Mouse (Mus musculus): Measurements from ENCODE around the gene Ldlrad1. TPM values are rescaled to one million over a fixed set of nuclear protein-coding genes. Genes with fewer than 3 reads are reported as not detected.

Gene Ldlrad1
- polyA plus RNA-seq, 2 experiments, result 0.05 to 0.17 TPM

DNA sequence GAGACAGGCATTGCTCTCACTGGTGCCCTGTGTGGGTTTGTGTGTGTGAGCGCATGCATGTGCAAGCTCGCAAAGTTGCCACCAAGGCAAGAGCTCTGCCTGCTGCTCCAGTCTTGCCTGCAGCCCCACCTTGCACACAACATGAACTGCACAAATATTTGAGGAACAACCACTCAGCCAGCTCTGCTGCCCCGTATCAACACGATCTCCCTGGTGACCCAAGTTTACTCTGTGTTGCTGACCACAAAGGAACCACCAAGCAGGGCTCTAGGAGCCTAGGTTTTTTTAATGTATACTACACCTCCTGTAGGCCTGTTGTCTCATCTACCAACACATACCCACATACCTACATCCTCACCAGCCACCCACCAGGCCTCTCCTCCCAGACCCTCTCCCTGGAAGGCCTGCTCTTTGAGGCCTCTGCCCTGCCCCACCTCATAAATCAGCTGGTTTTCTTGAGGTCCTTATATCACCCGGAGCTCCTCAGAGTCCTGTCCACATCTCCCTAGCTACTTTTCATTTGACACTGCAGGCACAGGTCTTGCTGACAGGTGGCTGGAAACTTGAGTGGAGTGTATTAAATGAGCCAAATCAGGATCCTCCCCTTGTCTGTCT, 1.6 kb downstream of the Ldlrad1 start:
- WGBS, result 68% methylated on average over 5 of the region's 5 CpGs
- no peak for TF ChIP-seq POLR2A (IDR thresholded peaks at IDR 0.05; ENCODE audit: borderline replicate concordance, extremely low read depth, insufficient read depth, insufficient read length)
- ATAC-seq (ENCODE audit: low FRiP score, low read depth), result no peak
- no peak for DNase-seq (ENCODE audit: low spot score)
- H3K9ac ChIP-seq (ENCODE audit: low read depth, low read length, severe bottlenecking), result no peak overlapping the region
- H3K27ac ChIP-seq (replicated peaks; ENCODE audit: low read depth, low read length), result no peak overlapping the region
- no peak overlapping the region for H3K4me2 ChIP-seq (replicated peaks; ENCODE audit: low read depth, low read length, severe bottlenecking)
- no peaks in the 10 kb centered on the region; the same call in 1 of the 2 replicates for H3K4me1 ChIP-seq (ENCODE audit: control insufficient read depth, insufficient read depth, low read length)
- no peaks in the 10 kb centered on the region for H3K9me3 ChIP-seq (ENCODE audit: control insufficient read depth, low read length)
- no peak overlapping the region for H3K4me3 ChIP-seq (replicated peaks; ENCODE audit: low read length)
- H3K36me3 ChIP-seq (ENCODE audit: control insufficient read depth, insufficient read depth, low read length), result peaks cover 12% of the 10 kb centered on the region
- H3K27me3 ChIP-seq (ENCODE audit: control insufficient read depth, insufficient read depth, low read length), result no peaks in the 10 kb centered on the region

DNA sequence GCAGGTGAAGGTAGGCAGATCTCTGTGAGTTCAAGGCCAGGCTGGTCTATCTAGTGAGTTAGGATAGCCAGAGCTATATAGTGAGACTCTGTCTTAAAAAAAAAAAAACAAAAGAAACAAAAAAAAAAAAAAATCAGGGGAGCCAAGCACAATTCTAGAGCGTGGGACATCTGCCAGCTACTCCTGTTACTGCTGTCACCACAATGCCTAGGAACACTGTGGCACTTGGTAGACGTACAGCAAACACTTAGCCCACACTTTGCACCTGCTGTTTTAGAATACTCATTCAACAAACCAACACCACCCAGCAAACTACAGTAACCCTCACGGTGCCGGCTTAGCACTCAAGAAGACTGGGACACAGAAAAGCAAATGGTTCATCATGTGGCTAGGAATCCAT, 2.5 kb downstream of the Ldlrad1 start:
- Histone ChIP-seq H3K4me2 (replicated peaks; ENCODE audit: low read depth, low read length, severe bottlenecking) (no peak overlapping the region), H3K36me3 (ENCODE audit: control insufficient read depth, insufficient read depth, low read length) (peaks cover 11% of the 10 kb centered on the region; the same call in 1 of the 2 replicates), H3K27me3 (ENCODE audit: control insufficient read depth, insufficient read depth, low read length) (no peaks in the 10 kb centered on the region), H3K27ac (replicated peaks; ENCODE audit: low read depth, low read length) (no peak overlapping the region), H3K4me3 (replicated peaks; ENCODE audit: low read length) (no peak overlapping the region), H3K4me1 (ENCODE audit: control insufficient read depth, insufficient read depth, low read length) (no peaks in the 10 kb centered on the region; the same call in 1 of the 2 replicates), H3K9ac (ENCODE audit: low read depth, low read length, severe bottlenecking) (no peak overlapping the region), H3K9me3 (ENCODE audit: control insufficient read depth, low read length) (no peaks in the 10 kb centered on the region)
- ATAC-seq (ENCODE audit: low FRiP score, low read depth) (no peak), DNase-seq (ENCODE audit: low spot score) (no peak)
- WGBS, result 81% methylated on average over 4 of the region's 4 CpGs
- TF ChIP-seq POLR2A (IDR thresholded peaks at IDR 0.05; ENCODE audit: borderline replicate concordance, extremely low read depth, insufficient read depth, insufficient read length), result no peak

DNA sequence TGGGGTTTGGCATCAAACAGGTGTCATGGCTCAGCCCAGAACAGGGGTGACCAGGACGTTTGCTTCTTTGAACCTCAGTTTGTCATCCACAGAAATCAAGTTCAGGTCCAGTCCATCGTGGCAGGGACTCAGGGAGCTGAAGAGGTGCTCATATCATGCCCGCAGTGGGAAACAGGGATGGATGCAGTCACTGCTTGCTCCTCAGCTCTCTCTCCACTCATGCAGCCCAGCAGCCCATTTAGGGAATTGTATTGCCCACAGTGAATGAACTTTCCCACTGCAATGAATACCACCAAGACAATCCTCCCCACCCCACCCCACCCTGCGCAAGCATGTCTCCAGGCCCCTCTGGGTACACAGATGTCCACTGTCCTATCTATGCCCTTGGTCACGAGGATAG, 3.0 kb downstream of the Ldlrad1 start:
- Histone ChIP-seq H3K9me3 (ENCODE audit: control insufficient read depth, low read length) (no peaks in the 10 kb centered on the region), H3K27me3 (ENCODE audit: control insufficient read depth, insufficient read depth, low read length) (no peaks in the 10 kb centered on the region), H3K4me3 (replicated peaks; ENCODE audit: low read length) (no peak overlapping the region), H3K36me3 (ENCODE audit: control insufficient read depth, insufficient read depth, low read length) (peaks cover 11% of the 10 kb centered on the region; the same call in 1 of the 2 replicates), H3K4me1 (ENCODE audit: control insufficient read depth, insufficient read depth, low read length) (no peaks in the 10 kb centered on the region; the same call in 1 of the 2 replicates), H3K4me2 (replicated peaks; ENCODE audit: low read depth, low read length, severe bottlenecking) (no peak overlapping the region), H3K27ac (replicated peaks; ENCODE audit: low read depth, low read length) (no peak overlapping the region), H3K9ac (ENCODE audit: low read depth, low read length, severe bottlenecking) (no peak overlapping the region)
- ATAC-seq (ENCODE audit: low FRiP score, low read depth), result no peak
- no peak for TF ChIP-seq POLR2A (IDR thresholded peaks at IDR 0.05; ENCODE audit: borderline replicate concordance, extremely low read depth, insufficient read depth, insufficient read length)
- DNase-seq (ENCODE audit: low spot score), result no peak
- 81% methylated on average over 5 of the region's 5 CpGs for WGBS

DNA sequence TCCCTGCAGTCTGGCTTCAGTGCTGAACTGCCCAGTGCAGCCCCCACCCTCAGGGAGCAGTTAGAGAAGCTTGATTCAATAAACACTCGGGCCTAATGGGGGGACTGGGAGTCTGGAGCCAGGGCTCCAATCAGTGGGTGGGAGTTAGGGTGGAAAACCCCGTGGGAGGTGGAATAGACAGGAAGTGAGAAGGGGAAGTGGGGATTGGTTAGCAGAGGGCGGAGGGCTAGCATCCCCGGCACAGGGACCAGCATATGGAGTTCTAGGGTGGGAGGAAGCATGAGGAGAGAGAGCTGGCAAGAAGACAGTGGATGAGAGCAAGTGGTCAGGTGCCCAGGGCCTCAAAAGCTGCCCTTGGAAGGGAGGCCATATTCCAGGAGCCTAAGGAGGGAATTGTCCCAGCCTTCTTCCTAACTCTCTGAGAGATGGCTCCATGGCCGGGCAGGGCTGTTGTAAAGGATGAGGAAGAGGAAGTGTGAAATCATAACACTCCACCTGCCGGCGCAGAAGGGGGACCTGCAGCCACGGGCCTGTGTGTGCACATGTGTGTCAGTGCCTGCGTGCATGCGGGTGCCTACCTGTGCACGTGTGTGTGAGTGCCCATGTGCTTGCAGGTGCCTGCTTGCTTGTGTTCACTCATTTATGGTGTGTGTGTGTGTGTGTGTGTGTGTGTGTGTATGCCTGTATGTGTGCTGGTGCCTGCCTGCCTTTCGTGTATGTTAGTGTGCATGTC, 4.5 kb downstream of the Ldlrad1 start:
- no peak overlapping the region for H3K9ac ChIP-seq (ENCODE audit: low read depth, low read length, severe bottlenecking)
- no peaks in the 10 kb centered on the region for H3K9me3 ChIP-seq (ENCODE audit: control insufficient read depth, low read length)
- H3K4me1 ChIP-seq (ENCODE audit: control insufficient read depth, insufficient read depth, low read length), result no peaks in the 10 kb centered on the region; the same call in 1 of the 2 replicates
- no peak for TF ChIP-seq POLR2A (IDR thresholded peaks at IDR 0.05; ENCODE audit: borderline replicate concordance, extremely low read depth, insufficient read depth, insufficient read length)
- no peak for DNase-seq (ENCODE audit: low spot score)
- no peak for ATAC-seq (ENCODE audit: low FRiP score, low read depth)
- peaks cover 2% of the 10 kb centered on the region; the same call in 1 of the 2 replicates for H3K36me3 ChIP-seq (ENCODE audit: control insufficient read depth, insufficient read depth, low read length)
- no peak overlapping the region for H3K27ac ChIP-seq (replicated peaks; ENCODE audit: low read depth, low read length)
- no peak overlapping the region for H3K4me3 ChIP-seq (replicated peaks; ENCODE audit: low read length)
- WGBS, result 60% methylated on average over 11 of the region's 12 CpGs
- H3K27me3 ChIP-seq (ENCODE audit: control insufficient read depth, insufficient read depth, low read length), result no peaks in the 10 kb centered on the region
- H3K4me2 ChIP-seq (replicated peaks; ENCODE audit: low read depth, low read length, severe bottlenecking), result no peak overlapping the region

GRCm38 (mm10) chr4:107217574-107217973, 8.6 kb downstream of the Ldlrad1 start:
- Histone ChIP-seq H3K4me2 (replicated peaks; ENCODE audit: low read depth, low read length, severe bottlenecking) (no peak overlapping the region), H3K27me3 (ENCODE audit: control insufficient read depth, insufficient read depth, low read length) (no peaks in the 10 kb centered on the region), H3K36me3 (ENCODE audit: control insufficient read depth, insufficient read depth, low read length) (no peaks in the 10 kb centered on the region), H3K4me1 (ENCODE audit: control insufficient read depth, insufficient read depth, low read length) (no peaks in the 10 kb centered on the region; the same call in 1 of the 2 replicates), H3K4me3 (replicated peaks; ENCODE audit: low read length) (no peak overlapping the region), H3K9ac (ENCODE audit: low read depth, low read length, severe bottlenecking) (no peak overlapping the region), H3K9me3 (ENCODE audit: control insufficient read depth, low read length) (no peaks in the 10 kb centered on the region), H3K27ac (replicated peaks; ENCODE audit: low read depth, low read length) (no peak overlapping the region)
- TF ChIP-seq POLR2A (IDR thresholded peaks at IDR 0.05; ENCODE audit: borderline replicate concordance, extremely low read depth, insufficient read depth, insufficient read length), result no peak
- ATAC-seq (ENCODE audit: low FRiP score, low read depth) (no peak), DNase-seq (ENCODE audit: low spot score) (no peak)
- WGBS, result 83% methylated on average over 9 of the region's 9 CpGs
